18 mouse cellular contexts compared by ENCODE assay signal in genomic region chr9:73006175-73006574, GRCm38 (mm10). TPM values are rescaled to one million over a fixed set of nuclear protein-coding genes. Genes with fewer than 3 reads are reported as not detected.
DNase-seq lines count a peak whose midpoint lies in the region; ATAC-seq and TF ChIP-seq lines count a peak whose summit lies in the region.
"Had no signal": no experiment of that assay in that cellular context is flagged by ENCODE, and none has a peak within 500 bp of the region (broad histone marks: within the 10 kb centered on the region; RNA-seq: fewer than 3 reads in every experiment).

No protein-coding gene starts in this region.

- no peak overlapping the region for H3K27ac ChIP-seq in midbrain, postnatal 0 days (ENCODE audit: low read depth, low read length)
- no peak overlapping the region for H3K27ac ChIP-seq in midbrain, embryonic 14.5 days (replicated peaks; ENCODE audit: low read depth, low read length)
- H3K27ac ChIP-seq: embryonic facial prominence, embryonic 15.5 days; liver, embryonic 15.5 days had no signal

- ATAC-seq in midbrain, postnatal 0 days (ENCODE audit: low FRiP score), result no peak
- ATAC-seq in midbrain, embryonic 14.5 days (ENCODE audit: low FRiP score, low TSS enrichment), result no peak
- ATAC-seq: forebrain, embryonic 16.5 days had no signal

- H3K27me3 ChIP-seq in midbrain, postnatal 0 days (ENCODE audit: insufficient read depth, low read length), result no peaks in the 10 kb centered on the region
- H3K27me3 ChIP-seq in midbrain, embryonic 14.5 days (ENCODE audit: control insufficient read depth, insufficient read depth, low read length), result no peaks in the 10 kb centered on the region
- H3K27me3 ChIP-seq: embryonic facial prominence, embryonic 15.5 days; liver, embryonic 15.5 days; megakaryocyte, embryonic 14.5 days had no signal

- peak; percentile 12 for DNase-seq in heart, postnatal 4 days
- DNase-seq in heart, postnatal 14 days, result no peak
- DNase-seq in midbrain, postnatal 0 days (ENCODE audit: low spot score), result no peak
- DNase-seq in midbrain, embryonic 14.5 days, result no peak
- peak; percentile 66 for DNase-seq in ZHBTc4 (ENCODE audit: low read depth, low spot score)
- peak; percentile 50 for DNase-seq in thymus, postnatal 4 days
- DNase-seq in layer of hippocampus, adult 11-12 months (ENCODE audit: low spot score), result no peak
- DNase-seq: adrenal gland, postnatal 36 days; cerebellum, adult 11-12 months; kidney, adult 18-20 months had no signal

- no peak overlapping the region for H3K4me2 ChIP-seq in midbrain, postnatal 0 days (ENCODE audit: low read depth, low read length, poor library complexity, severe bottlenecking)
- no peak overlapping the region for H3K4me2 ChIP-seq in midbrain, embryonic 14.5 days (ENCODE audit: low read length)
- H3K4me2 ChIP-seq: embryonic facial prominence, embryonic 15.5 days; liver, embryonic 15.5 days had no signal

- no peaks in the 10 kb centered on the region for H3K9me3 ChIP-seq in midbrain, postnatal 0 days (ENCODE audit: low read length)
- H3K9me3 ChIP-seq in midbrain, embryonic 14.5 days (ENCODE audit: control insufficient read depth, low read length), result no peaks in the 10 kb centered on the region
- H3K9me3 ChIP-seq: embryonic facial prominence, embryonic 15.5 days; liver, embryonic 15.5 days; megakaryocyte, embryonic 14.5 days had no signal

- WGBS in midbrain, postnatal 0 days, result 98% methylated on average over 3 of the region's 3 CpGs
- 95% methylated on average over 3 of the region's 3 CpGs for WGBS in midbrain, embryonic 14.5 days

- TF ChIP-seq CTCF in midbrain, postnatal 0 days (IDR thresholded peaks at IDR 0.05), result peak; percentile 55

- no peak overlapping the region for H3K4me3 ChIP-seq in midbrain, postnatal 0 days (ENCODE audit: low read depth, low read length)
- no peak overlapping the region for H3K4me3 ChIP-seq in midbrain, embryonic 14.5 days (replicated peaks; ENCODE audit: low read depth, low read length)
- H3K4me3 ChIP-seq: embryonic facial prominence, embryonic 15.5 days; liver, embryonic 15.5 days; megakaryocyte, embryonic 14.5 days had no signal

- H3K9ac ChIP-seq in midbrain, postnatal 0 days (replicated peaks; ENCODE audit: low read length, poor library complexity, severe bottlenecking), result no peak overlapping the region
- H3K9ac ChIP-seq in midbrain, embryonic 14.5 days (replicated peaks; ENCODE audit: low read length), result no peak overlapping the region
- H3K9ac ChIP-seq: embryonic facial prominence, embryonic 15.5 days; liver, embryonic 15.5 days had no signal

- no peaks in the 10 kb centered on the region for H3K4me1 ChIP-seq in midbrain, postnatal 0 days (ENCODE audit: insufficient read depth, low read length)
- no peaks in the 10 kb centered on the region for H3K4me1 ChIP-seq in midbrain, embryonic 14.5 days (ENCODE audit: control insufficient read depth, insufficient read depth, low read length)
- H3K4me1 ChIP-seq: embryonic facial prominence, embryonic 15.5 days; liver, embryonic 15.5 days had no signal

- H3K36me3 ChIP-seq in midbrain, postnatal 0 days (ENCODE audit: insufficient read depth, low read length), result peaks cover 50% of the 10 kb centered on the region
- H3K36me3 ChIP-seq in midbrain, embryonic 14.5 days (ENCODE audit: control insufficient read depth, insufficient read depth, low read length), result peaks cover 69% of the 10 kb centered on the region

- intact Hi-C loops in heart, postnatal 14 days (cut with DNase I), result no loop called here

RNA-seq across cellular contexts. Expression of gene Ccpg1, which starts 20.9 kb away (rescaled TPM):
- 10 to 100 TPM; 29.8 to 31.4 TPM for total RNA-seq in heart, postnatal 4 days (2021)
- total RNA-seq in heart, postnatal 14 days (2021), result 10 to 100 TPM; 61.8 to 71.3 TPM
- total RNA-seq in midbrain, postnatal 0 days (2014; rRNA removed), result 19.3 and 30.4 TPM in 2 replicates
- 38.1 and 39.9 TPM in 2 replicates for polyA plus RNA-seq in midbrain, postnatal 0 days (2015; fragmentation: Nextera tagmentation; extraction: Ambion mirVana)
- 28.4 and 44.1 TPM in 2 replicates for polyA plus RNA-seq in midbrain, embryonic 14.5 days (2014; fragmentation: Nextera tagmentation; extraction: Ambion mirVana)

RNA-seq across cellular contexts. Expression of gene Ccpg1os, which starts 21.0 kb away (rescaled TPM):
- 1 to 10 TPM; 4.6 to 5.3 TPM for total RNA-seq in heart, postnatal 4 days (2021)
- total RNA-seq in heart, postnatal 14 days (2021), result 1 to 10 TPM; 3.7 to 5.0 TPM
- 13.4 and 15.1 TPM in 2 replicates for total RNA-seq in midbrain, postnatal 0 days (2014; rRNA removed)
- polyA plus RNA-seq in midbrain, postnatal 0 days (2015; fragmentation: Nextera tagmentation; extraction: Ambion mirVana), result 19.3 and 20.3 TPM in 2 replicates
- polyA plus RNA-seq in midbrain, embryonic 14.5 days (2014; fragmentation: Nextera tagmentation; extraction: Ambion mirVana), result 20.8 and 25.2 TPM in 2 replicates

RNA-seq across cellular contexts. Expression of gene Pigb, which starts 34.0 kb away (rescaled TPM):
- total RNA-seq in heart, postnatal 4 days (2021), result 1 to 10 TPM; 4.5 to 5.3 TPM
- 1 to 10 TPM; 2.6 to 2.8 TPM for total RNA-seq in heart, postnatal 14 days (2021)
- 8.4 and 19.4 TPM in 2 replicates for total RNA-seq in midbrain, postnatal 0 days (2014; rRNA removed)
- polyA plus RNA-seq in midbrain, postnatal 0 days (2015; fragmentation: Nextera tagmentation; extraction: Ambion mirVana), result 12.2 and 13.0 TPM in 2 replicates
- 13.6 and 16.8 TPM in 2 replicates for polyA plus RNA-seq in midbrain, embryonic 14.5 days (2014; fragmentation: Nextera tagmentation; extraction: Ambion mirVana)

RNA-seq across cellular contexts. Expression of gene Rab27a, which starts 38.5 kb away (rescaled TPM):
- total RNA-seq in heart, postnatal 4 days (2021), result 1 to 10 TPM; 3.4 to 3.7 TPM
- 1 to 10 TPM; 5.6 to 6.7 TPM for total RNA-seq in heart, postnatal 14 days (2021)
- total RNA-seq in midbrain, postnatal 0 days (2014; rRNA removed), result 5.3 and 6.4 TPM in 2 replicates
- 2.7 and 4.0 TPM in 2 replicates for polyA plus RNA-seq in midbrain, postnatal 0 days (2015; fragmentation: Nextera tagmentation; extraction: Ambion mirVana)
- 0.74 and 1.0 TPM in 2 replicates for polyA plus RNA-seq in midbrain, embryonic 14.5 days (2014; fragmentation: Nextera tagmentation; extraction: Ambion mirVana)

RNA-seq across cellular contexts. Expression of gene Gm44503, which starts 47.5 kb away (rescaled TPM):
- not detected for total RNA-seq in heart, postnatal 4 days (2021)
- under 1 TPM; 0.14 to 0.29 TPM for total RNA-seq in heart, postnatal 14 days (2021)
- total RNA-seq in midbrain, postnatal 0 days (2014; rRNA removed), result 0.28 TPM in 1 of 2 replicates, not detected in the other
- polyA plus RNA-seq in midbrain, postnatal 0 days (2015; fragmentation: Nextera tagmentation; extraction: Ambion mirVana), result not detected in 2 replicates
- not detected in 2 replicates for polyA plus RNA-seq in midbrain, embryonic 14.5 days (2014; fragmentation: Nextera tagmentation; extraction: Ambion mirVana)
- total RNA-seq: adrenal gland, postnatal 36 days; hematopoietic stem cell, adult 5-6 weeks; layer of hippocampus, adult 8-10 months; left cerebral cortex, postnatal 36 days had no signal
- polyA plus RNA-seq: cortical plate, adult 2 months; embryonic facial prominence, embryonic 15.5 days; forebrain, embryonic 16.5 days; liver, embryonic 15.5 days had no signal

Comparison
In these comparisons a context has a peak if more than half of its experiments do, and no peak if none do; other contexts are left out.
1. DNase-seq: peak in heart, postnatal 4 days (single experiment), ZHBTc4 (single experiment) and thymus, postnatal 4 days (single experiment); none in heart, postnatal 14 days (0 of 2), midbrain, postnatal 0 days (single experiment), midbrain, embryonic 14.5 days (single experiment) and layer of hippocampus, adult 11-12 months (single experiment).